Mouse (Mus musculus) thymus, postnatal 4 days (tissue): Measurements from ENCODE around the gene Olfr1097.

Experiments used
- DNase-seq: peaks from one replicate; pipeline ENCODE4 v3.0.0; 2021

Olfr1097 gene

DNA sequence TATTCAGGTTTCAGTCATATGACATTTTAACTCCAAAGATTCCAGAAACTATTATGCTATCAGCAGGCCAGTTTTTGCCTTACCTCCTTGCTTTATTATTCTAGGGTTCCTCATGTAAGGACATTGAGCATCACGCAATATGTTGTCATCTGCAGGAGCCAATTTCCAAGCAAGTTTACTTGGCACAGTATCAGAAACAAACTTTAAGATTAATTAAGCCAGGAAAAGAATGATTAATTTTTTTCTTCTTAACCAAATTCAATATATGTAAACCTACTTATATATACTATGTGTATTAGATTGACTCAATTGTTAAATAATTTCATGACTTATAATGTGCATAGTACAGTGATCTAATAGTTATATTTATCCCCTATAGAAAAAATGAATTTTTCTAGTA, at the start of gene Olfr1097:
Gene Olfr1097 (minus strand): TSS at position 101 of the 400 bp plus-strand sequence.
- DNase-seq: no peak

DNA sequence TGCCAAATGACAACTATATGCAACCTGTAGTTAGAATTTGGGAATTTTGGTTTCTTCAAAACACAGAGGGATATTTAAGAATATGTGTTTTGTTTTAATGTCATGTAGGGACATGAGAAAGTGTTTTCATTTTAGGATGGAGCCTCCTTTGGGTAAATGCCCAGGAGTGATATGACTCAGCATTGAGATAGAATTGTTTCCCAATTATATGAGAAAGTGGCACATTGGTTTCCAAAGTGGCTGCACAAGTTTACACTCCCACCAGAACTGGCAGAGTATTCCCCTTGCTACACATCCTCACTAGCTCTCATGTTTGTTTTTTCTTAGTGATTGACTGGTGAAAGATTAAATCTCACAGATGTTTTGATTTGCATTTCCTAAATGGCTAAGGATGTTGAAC, 34.5 kb upstream of the Olfr1097 start:
- no peak for DNase-seq

DNA sequence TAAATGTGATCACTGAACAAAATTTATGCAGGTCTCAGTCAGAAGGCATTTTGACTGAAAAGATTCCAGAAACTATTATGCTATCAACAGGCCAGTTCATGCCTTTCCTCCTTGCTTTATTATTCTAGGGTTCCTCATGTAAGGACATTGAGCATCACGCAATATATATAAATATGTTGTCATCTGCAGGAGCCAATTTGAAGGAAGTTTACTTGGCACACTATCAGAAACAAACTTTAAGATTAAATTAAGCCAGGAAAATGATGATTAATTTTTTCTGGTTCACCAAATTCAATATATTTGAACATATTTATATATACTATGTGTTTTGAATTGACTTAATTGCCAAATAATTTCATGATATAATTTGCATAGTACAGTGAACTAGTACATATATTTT, 32.4 kb upstream of the Olfr1097 start, which contains the start of gene Olfr1098:
Gene Olfr1098 (minus strand): TSS at position 101 of the 400 bp plus-strand sequence.
- DNase-seq: no peak

DNA sequence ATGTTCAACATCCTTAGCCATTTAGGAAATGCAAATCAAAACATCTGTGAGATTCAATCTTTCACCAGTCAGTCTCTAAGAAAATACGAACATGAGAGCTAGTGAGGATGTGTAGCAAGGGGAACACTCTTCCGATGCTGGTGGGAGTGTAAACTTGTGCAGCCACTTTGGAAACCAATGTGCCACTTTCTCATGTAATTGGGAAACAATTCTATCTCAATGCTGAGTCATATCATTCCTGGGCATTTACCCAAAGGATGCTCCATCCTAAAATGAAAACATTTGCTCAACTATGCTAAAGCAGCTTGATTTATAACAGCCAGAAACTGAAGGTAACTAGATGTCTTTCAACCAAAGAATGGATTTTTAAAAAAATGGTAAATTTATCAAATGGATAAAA, 13.6 kb upstream of the Olfr1097 start:
- no peak for DNase-seq

DNA sequence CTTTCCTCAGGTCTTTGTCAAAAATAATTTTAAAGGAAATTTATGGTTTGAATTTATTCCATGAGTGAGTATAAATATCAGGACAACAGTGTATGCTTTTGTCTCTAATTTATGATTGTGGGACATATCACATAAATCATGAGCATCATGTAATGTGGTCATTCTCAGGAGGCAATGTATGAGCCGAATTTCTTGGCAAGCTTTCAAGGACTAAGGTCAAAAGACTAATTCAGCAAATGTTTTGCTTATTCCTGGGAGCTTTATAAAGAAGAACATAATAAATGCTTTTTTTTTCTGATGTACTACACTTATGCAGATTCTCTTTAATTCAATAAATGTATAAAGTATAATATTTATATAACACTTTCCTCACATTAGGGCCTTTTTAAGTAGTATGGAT, 17.3 kb downstream of the Olfr1097 start, which contains the start of gene Gm13723:
Gene Gm13723 (minus strand): TSS at position 101 of the 400 bp plus-strand sequence.
- no peak for DNase-seq

DNA sequence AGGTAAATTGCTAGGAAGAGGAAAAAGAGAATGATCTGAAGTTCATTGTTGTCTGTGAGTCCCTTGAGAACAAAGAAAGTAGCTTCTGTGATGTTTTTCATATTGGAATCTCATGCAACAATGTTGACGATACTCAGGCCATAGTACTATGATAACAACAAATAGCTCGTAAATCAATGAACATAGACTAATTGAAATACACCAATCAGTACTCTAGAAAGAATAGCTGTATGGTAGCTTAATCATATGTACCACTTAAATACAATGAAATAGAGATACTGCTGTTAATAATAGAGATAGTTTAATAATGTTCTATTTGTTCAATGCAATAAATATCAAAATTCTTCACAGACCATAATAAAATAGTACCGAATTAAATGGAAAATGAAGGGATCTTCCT, 40.4 kb downstream of the Olfr1097 start, which contains the start of gene Olfr1095:
Gene Olfr1095 (minus strand): TSS at position 101 of the 400 bp plus-strand sequence.
- DNase-seq: no peak
